Mouse (Mus musculus) G1E (cell line): ENCODE data around the gene B9d2. TPM values are rescaled to one million over a fixed set of nuclear protein-coding genes. Genes with fewer than 3 reads are reported as not detected.

Experiments
- ATAC-seq: 2 replicates; pipeline ENCODE4 v1.8.0; 2016; ENCODE audit warnings: mild to moderate bottlenecking; ENCODE audit not compliant: insufficient number of reproducible peaks, poor library complexity, low FRiP score, severe bottlenecking; ENCODE audit errors: extremely low read depth
- DNase-seq: peaks from one replicate; pipeline ENCODE4 v3.0.0; 2012; ENCODE audit warnings: low spot score
- H3K27me3 ChIP-seq: 2 replicates; pipeline ENCODE4 v1.6.1; 2012; ENCODE audit warnings: mild to moderate bottlenecking, low read length, inconsistent platforms; ENCODE audit not compliant: insufficient read depth
- H3K36me3 ChIP-seq: replicated peaks from 2 replicates; pipeline ENCODE3; 2012; ENCODE audit warnings: mild to moderate bottlenecking, inconsistent platforms
- H3K4me1 ChIP-seq: 2 replicates; pipeline ENCODE4 v1.6.1; 2012; ENCODE audit warnings: low read depth, low read length, inconsistent platforms, mixed read lengths; ENCODE audit not compliant: insufficient read depth
- H3K4me3 ChIP-seq: 2 replicates; pipeline ENCODE4 v1.5.1; 2012; ENCODE audit warnings: low read depth, mild to moderate bottlenecking, inconsistent platforms, low read length, moderate library complexity, mixed read lengths
- H3K9me3 ChIP-seq: replicated peaks from 2 replicates; pipeline ENCODE4 v1.6.1; 2012; ENCODE audit warnings: inconsistent platforms
- CTCF ChIP-seq: IDR thresholded peaks from 2 replicates; pipeline ENCODE4 v1.5.1; 2012; ENCODE audit warnings: low read depth, low read length, inconsistent platforms, mixed read lengths
- GATA1 ChIP-seq: IDR thresholded peaks from 2 replicates; pipeline ENCODE4 v1.6.1; 2012; ENCODE audit warnings: borderline replicate concordance, low read length, inconsistent platforms, mixed read lengths
- GATA2 ChIP-seq: IDR thresholded peaks from 2 replicates; pipeline ENCODE4 v1.6.1; 2012; ENCODE audit warnings: low read depth, low read length, inconsistent platforms, borderline replicate concordance
- POLR2AphosphoS5 ChIP-seq: IDR thresholded peaks from 2 replicates; pipeline ENCODE4 v1.6.1; 2012; ENCODE audit warnings: low read depth, low read length, inconsistent platforms; ENCODE audit not compliant: insufficient replicate concordance
- TAL1 ChIP-seq: conservative IDR thresholded peaks from 2 replicates; pipeline ENCODE4 v1.6.1; 2012; ENCODE audit warnings: low read depth, low read length, inconsistent platforms, mixed read lengths
- polyA plus RNA-seq: library from polyadenylated mRNA; stranded (reverse); fragments of >175 nt; gene quantifications from 2 replicates; pipeline ENCODE4 v1.2.3, GENCODE M21; 2012
- total RNA-seq, 2 experiments: library from RNA; stranded (forward) in 1 of 2; stranded (reverse) in 1 of 2; fragments of 200-1000 nt in 1 of 2; fragments of >200 nt in 1 of 2; fragmentation: Nextera tagmentation in 1 of 2; gene quantifications; 2 replicates each; pipeline ENCODE4 v1.2.3; 2014 to 2017

B9d2 gene
- total and polyA plus RNA-seq, 3 experiments: 26.3 to 131 (median 49.8) TPM

GRCm38 (mm10) chr7:25644631-25645030 is 35.9 kb upstream of the B9d2 start:
- H3K4me3 ChIP-seq: no peak overlapping the region
- H3K4me1 ChIP-seq: peaks cover 18% of the 10 kb centered on the region
- H3K27me3 ChIP-seq: no peaks in the 10 kb centered on the region
- no peak for DNase-seq
- no peak for TF ChIP-seq GATA2
- TF ChIP-seq CTCF: no peak
- TF ChIP-seq TAL1: no peak
- TF ChIP-seq POLR2AphosphoS5: no peak
- no peak for TF ChIP-seq GATA1
- no peak for ATAC-seq
- H3K9me3 ChIP-seq: peaks cover 8% of the 10 kb centered on the region
- peaks cover 45% of the 10 kb centered on the region for H3K36me3 ChIP-seq

- Histone ChIP-seq H3K4me3 (no peak overlapping the region), H3K4me1 (peaks cover 19% of the 10 kb centered on the region)
These were observed 35.5 kb upstream of the B9d2 start for GRCm38 (mm10) chr7:25645074-25645473.

DNA sequence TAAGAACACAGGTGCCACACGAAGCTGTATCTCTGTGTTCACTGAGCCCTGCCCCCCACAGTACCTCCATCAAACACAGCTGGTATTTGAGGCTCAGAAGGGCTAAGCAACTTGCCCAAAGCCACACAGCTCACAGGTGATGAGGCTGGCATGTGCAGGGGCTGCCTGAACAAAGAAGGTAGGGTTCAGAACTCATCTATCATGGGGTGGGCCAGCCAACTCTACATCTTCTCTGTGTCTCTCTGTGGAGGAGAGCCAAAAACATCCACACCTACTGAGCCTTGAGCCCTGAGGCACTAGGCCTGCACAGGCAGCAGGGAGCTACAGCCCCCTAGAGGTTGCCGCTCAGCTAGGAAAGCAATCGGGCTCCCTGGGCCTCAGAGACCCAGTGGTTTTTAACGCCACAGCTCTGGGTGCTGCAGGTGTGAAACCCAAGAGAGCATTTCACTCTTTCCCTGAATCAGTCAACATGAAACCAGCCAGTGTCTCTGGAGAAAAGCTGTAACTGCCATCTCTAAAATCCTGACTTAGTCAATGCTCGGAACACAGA is 32.9 kb upstream of the B9d2 start:
- Histone ChIP-seq H3K9me3 (peaks cover 5% of the 10 kb centered on the region), H3K27me3 (no peaks in the 10 kb centered on the region), H3K4me3 (no peak overlapping the region), H3K4me1 (peaks cover 20% of the 10 kb centered on the region), H3K36me3 (peaks cover 34% of the 10 kb centered on the region)
- ATAC-seq (no peak), DNase-seq (no peak)
- TF ChIP-seq POLR2AphosphoS5: no peak
- no peak for TF ChIP-seq CTCF
- no peak for TF ChIP-seq GATA2
- no peak for TF ChIP-seq TAL1
- TF ChIP-seq GATA1: no peak

More at GRCm38 (mm10) chr7:25645074-25645473, 35.5 kb upstream of the B9d2 start:
- no peaks in the 10 kb centered on the region for H3K27me3 ChIP-seq
- ATAC-seq: no peak
- no peak for TF ChIP-seq GATA2
- no peak for TF ChIP-seq GATA1
- TF ChIP-seq CTCF: no peak
- no peak for TF ChIP-seq POLR2AphosphoS5
- no peak for TF ChIP-seq TAL1
- peaks cover 41% of the 10 kb centered on the region for H3K36me3 ChIP-seq
- peaks cover 8% of the 10 kb centered on the region for H3K9me3 ChIP-seq
- DNase-seq: no peak

DNA sequence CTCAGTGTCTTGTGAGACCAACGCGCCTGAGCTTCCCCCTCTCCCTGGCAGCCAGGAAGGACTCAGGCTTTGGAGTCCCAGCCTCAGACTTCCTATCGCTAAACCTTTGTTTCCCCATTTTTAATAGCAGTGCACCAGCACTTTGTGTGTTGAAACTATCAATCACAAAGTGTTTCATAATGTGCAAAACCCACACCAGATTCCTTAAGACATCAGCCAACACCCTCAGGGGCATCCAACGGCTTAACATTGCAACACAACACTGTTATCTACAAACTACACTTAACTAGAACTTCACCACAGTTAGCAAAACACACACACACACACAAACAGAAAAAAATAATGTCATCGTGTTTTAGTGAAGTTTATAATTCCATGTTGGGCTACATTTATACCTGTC is 30.7 kb upstream of the B9d2 start:
- DNase-seq (no peak), ATAC-seq (no peak)
- H3K9me3 ChIP-seq: no peaks in the 10 kb centered on the region
- no peaks in the 10 kb centered on the region for H3K27me3 ChIP-seq
- peaks cover 37% of the 10 kb centered on the region for H3K36me3 ChIP-seq
- TF ChIP-seq GATA1: no peak
- no peak for TF ChIP-seq CTCF
- TF ChIP-seq GATA2: no peak
- TF ChIP-seq POLR2AphosphoS5: no peak
- TF ChIP-seq TAL1: no peak
- peaks cover 8% of the 10 kb centered on the region for H3K4me1 ChIP-seq
- no peak overlapping the region for H3K4me3 ChIP-seq

DNA sequence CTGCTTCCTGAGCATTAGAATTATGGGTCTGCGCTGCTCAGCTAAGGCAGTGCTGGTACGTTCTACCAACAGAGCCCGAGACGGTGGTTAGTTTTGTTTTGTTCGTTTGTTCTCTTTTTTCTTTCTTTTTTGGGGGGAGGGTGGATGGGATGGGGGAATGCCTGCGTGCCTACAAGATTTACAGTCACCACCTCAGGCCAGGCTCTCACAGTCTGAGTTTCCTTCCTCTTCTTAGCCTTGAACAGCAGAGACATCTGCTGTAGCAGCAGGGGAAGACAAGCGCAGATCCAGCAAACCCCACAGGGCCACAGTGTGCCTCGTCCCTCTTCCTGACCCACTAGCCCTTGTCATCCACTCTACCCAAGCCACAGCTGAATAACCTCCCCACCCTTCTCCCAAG is 29.3 kb upstream of the B9d2 start:
- Histone ChIP-seq H3K4me1 (peaks cover 16% of the 10 kb centered on the region), H3K9me3 (no peaks in the 10 kb centered on the region), H3K36me3 (peaks cover 29% of the 10 kb centered on the region), H3K27me3 (no peaks in the 10 kb centered on the region), H3K4me3 (no peak overlapping the region)
- DNase-seq: no peak
- no peak for ATAC-seq
- no peak for TF ChIP-seq GATA2
- no peak for TF ChIP-seq TAL1
- TF ChIP-seq POLR2AphosphoS5: no peak
- no peak for TF ChIP-seq GATA1
- no peak for TF ChIP-seq CTCF

DNA sequence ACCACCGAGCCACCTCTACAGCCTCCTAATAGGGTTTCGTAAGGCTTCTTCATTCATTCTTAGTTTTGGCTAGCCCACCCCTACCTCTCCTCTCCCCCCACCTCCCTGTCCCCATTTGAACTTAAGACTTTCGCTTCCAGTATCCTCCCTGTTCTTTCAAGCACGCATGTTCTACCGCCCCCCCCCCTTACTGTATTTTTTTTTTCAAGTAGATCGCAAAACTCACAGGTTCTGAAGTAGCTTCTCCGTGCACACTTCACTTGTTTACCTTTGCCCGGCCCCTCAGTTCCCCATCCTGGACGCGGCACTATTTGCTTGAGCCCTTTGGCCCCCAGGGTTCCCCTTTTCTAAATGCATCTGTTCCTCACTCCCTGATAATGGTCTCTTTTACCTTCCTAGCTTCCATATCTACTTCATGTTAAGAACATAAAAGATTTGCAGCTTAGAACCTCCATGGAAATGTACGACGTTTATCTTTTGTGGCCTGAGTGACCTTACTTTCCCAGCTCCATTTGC is 28.3 kb upstream of the B9d2 start:
- TF ChIP-seq POLR2AphosphoS5 (no peak), TAL1 (no peak), CTCF (no peak), GATA1 (no peak), GATA2 (no peak)
- Histone ChIP-seq H3K9me3 (no peaks in the 10 kb centered on the region), H3K4me3 (no peak overlapping the region), H3K4me1 (peaks cover 24% of the 10 kb centered on the region), H3K27me3 (no peaks in the 10 kb centered on the region), H3K36me3 (peaks cover 24% of the 10 kb centered on the region)
- ATAC-seq (no peak), DNase-seq (no peak)
